Mouse (Mus musculus) MEL (cell line): ENCODE measurements at regions not wholly inside any gene's neighbourhood (a gene's known extent, or its start where the extent isn't known, plus 50 kb on each side); places are given as distances from the start of the nearest gene placed in this dataset.

Source experiments
- POLR2A ChIP-seq, 2 experiments: IDR thresholded peaks; 2 replicates each; pipeline ENCODE4 v1.6.1; 2011 to 2012; ENCODE audit warnings: low read length in 2 of 2, mild to moderate bottlenecking in 2 of 2, control low read depth in 1 of 2, improper control_type of control experiment in 1 of 2, low read depth in 1 of 2, moderate library complexity in 1 of 2; ENCODE audit not compliant: control insufficient read depth in 1 of 2, insufficient read depth in 1 of 2, poor library complexity in 1 of 2
- ZMIZ1 ChIP-seq: IDR thresholded peaks from 2 replicates; pipeline ENCODE4 v1.6.1; 2012; ENCODE audit warnings: low read depth, mild to moderate bottlenecking, inconsistent platforms, low read length, improper control_type of control experiment, moderate library complexity

DNA sequence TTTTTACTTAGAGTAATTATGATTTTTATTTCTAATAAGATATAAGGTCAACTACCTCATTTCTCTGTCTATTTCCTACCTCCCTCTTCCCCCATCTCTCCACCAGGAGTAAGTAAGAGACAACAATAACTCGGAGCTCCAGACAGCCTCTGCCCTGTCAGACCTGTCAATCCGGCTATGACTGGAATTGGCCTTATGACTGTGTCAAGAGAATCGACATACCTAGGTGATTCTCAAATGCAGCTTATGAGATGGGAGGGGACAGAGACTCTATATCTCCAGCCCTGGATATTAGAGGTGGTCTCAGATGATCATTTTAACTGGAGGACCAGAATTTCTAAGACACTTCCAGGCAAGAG is 216.3 kb upstream of the Ankrd55 start:
- no peak for TF ChIP-seq POLR2A (IDR thresholded peaks at IDR 0.05; ENCODE audit: control insufficient read depth in 1 of 2, insufficient read depth in 1 of 2, low read depth in 1 of 2, low read length in 2 of 2, poor library complexity in 1 of 2)
- TF ChIP-seq ZMIZ1: no peak
